Mouse (Mus musculus): ENCODE results near the gene Bcl2. TPM values are rescaled to one million over a fixed set of nuclear protein-coding genes. Genes with fewer than 3 reads are reported as not detected.

Bcl2 gene
- polyA plus RNA-seq, 1 experiment from 2014 or later = 11.9 TPM

- H3K4me2 ChIP-seq (ENCODE audit: low read depth, low read length) = no peak overlapping the region
- no peak for ATAC-seq
- no peaks in the 10 kb centered on the region for H3K4me1 ChIP-seq (ENCODE audit: control insufficient read depth, insufficient read depth, low read length)
- H3K27me3 ChIP-seq (replicated peaks; ENCODE audit: control insufficient read depth, insufficient read depth, low read length) = no peaks in the 10 kb centered on the region
- no peaks in the 10 kb centered on the region for H3K9me3 ChIP-seq (ENCODE audit: control insufficient read depth, low read length)
- H3K36me3 ChIP-seq (ENCODE audit: control insufficient read depth, insufficient read depth, low read length) = no peaks in the 10 kb centered on the region
- no peak overlapping the region for H3K9ac ChIP-seq (ENCODE audit: low read depth, low read length)
- H3K27ac ChIP-seq (ENCODE audit: low read length) = no peak overlapping the region
- H3K4me3 ChIP-seq (ENCODE audit: low read length) = no peak overlapping the region
- 90% methylated on average over 3 of the region's 3 CpGs for WGBS
These were observed 31.2 kb downstream of the Bcl2 start for GRCm38 (mm10) chr1:106682829-106683228.

GRCm38 (mm10) chr1:106679800-106680515 is 34.1 kb downstream of the Bcl2 start:
- no peaks in the 10 kb centered on the region for H3K9me3 ChIP-seq (ENCODE audit: control insufficient read depth, low read length)
- H3K27ac ChIP-seq (ENCODE audit: low read length) = no peak overlapping the region
- H3K4me1 ChIP-seq (ENCODE audit: control insufficient read depth, insufficient read depth, low read length) = no peaks in the 10 kb centered on the region
- WGBS = 69% methylated on average over 6 of the region's 6 CpGs
- H3K4me3 ChIP-seq (ENCODE audit: low read length) = no peak overlapping the region
- no peak overlapping the region for H3K9ac ChIP-seq (ENCODE audit: low read depth, low read length)
- no peak overlapping the region for H3K4me2 ChIP-seq (ENCODE audit: low read depth, low read length)
- ATAC-seq = no peak
- H3K27me3 ChIP-seq (replicated peaks; ENCODE audit: control insufficient read depth, insufficient read depth, low read length) = no peaks in the 10 kb centered on the region
- no peaks in the 10 kb centered on the region for H3K36me3 ChIP-seq (ENCODE audit: control insufficient read depth, insufficient read depth, low read length)

GRCm38 (mm10) chr1:106678060-106678478 is 36.0 kb downstream of the Bcl2 start:
- no peak overlapping the region for H3K27ac ChIP-seq (ENCODE audit: low read length)
- no peak overlapping the region for H3K4me2 ChIP-seq (ENCODE audit: low read depth, low read length)
- H3K27me3 ChIP-seq (replicated peaks; ENCODE audit: control insufficient read depth, insufficient read depth, low read length) = no peaks in the 10 kb centered on the region
- H3K4me3 ChIP-seq (ENCODE audit: low read length) = no peak overlapping the region
- no peak for ATAC-seq
- no peaks in the 10 kb centered on the region for H3K4me1 ChIP-seq (ENCODE audit: control insufficient read depth, insufficient read depth, low read length)
- H3K9ac ChIP-seq (ENCODE audit: low read depth, low read length) = no peak overlapping the region
- no peaks in the 10 kb centered on the region for H3K9me3 ChIP-seq (ENCODE audit: control insufficient read depth, low read length)
- WGBS = 76% methylated on average over 5 of the region's 5 CpGs
- H3K36me3 ChIP-seq (ENCODE audit: control insufficient read depth, insufficient read depth, low read length) = no peaks in the 10 kb centered on the region

GRCm38 (mm10) chr1:106666140-106667088 is 47.7 kb downstream of the Bcl2 start:
- Histone ChIP-seq H3K4me2 (ENCODE audit: low read depth, low read length) (no peak overlapping the region), H3K27me3 (replicated peaks; ENCODE audit: control insufficient read depth, insufficient read depth, low read length) (no peaks in the 10 kb centered on the region), H3K27ac (ENCODE audit: low read length) (no peak overlapping the region), H3K9ac (ENCODE audit: low read depth, low read length) (no peak overlapping the region), H3K4me1 (ENCODE audit: control insufficient read depth, insufficient read depth, low read length) (peaks cover 10% of the 10 kb centered on the region), H3K4me3 (ENCODE audit: low read length) (no peak overlapping the region), H3K36me3 (ENCODE audit: control insufficient read depth, insufficient read depth, low read length) (no peaks in the 10 kb centered on the region), H3K9me3 (ENCODE audit: control insufficient read depth, low read length) (no peaks in the 10 kb centered on the region)
- WGBS = 49% methylated on average over 8 of the region's 8 CpGs
- no peak for ATAC-seq

GRCm38 (mm10) chr1:106664978-106665377 is 49.1 kb downstream of the Bcl2 start:
- no peak overlapping the region for H3K4me3 ChIP-seq (ENCODE audit: low read length)
- H3K9ac ChIP-seq (ENCODE audit: low read depth, low read length) = no peak overlapping the region
- no peaks in the 10 kb centered on the region for H3K27me3 ChIP-seq (replicated peaks; ENCODE audit: control insufficient read depth, insufficient read depth, low read length)
- H3K4me2 ChIP-seq (ENCODE audit: low read depth, low read length) = no peak overlapping the region
- 93% methylated on average over 1 of the region's 1 CpGs for WGBS
- H3K4me1 ChIP-seq (ENCODE audit: control insufficient read depth, insufficient read depth, low read length) = peaks cover 10% of the 10 kb centered on the region
- H3K36me3 ChIP-seq (ENCODE audit: control insufficient read depth, insufficient read depth, low read length) = no peaks in the 10 kb centered on the region
- H3K9me3 ChIP-seq (ENCODE audit: control insufficient read depth, low read length) = no peaks in the 10 kb centered on the region
- ATAC-seq = no peak
- no peak overlapping the region for H3K27ac ChIP-seq (ENCODE audit: low read length)

- Histone ChIP-seq H3K9me3 (ENCODE audit: control insufficient read depth, low read length) (no peaks in the 10 kb centered on the region), H3K4me1 (ENCODE audit: control insufficient read depth, insufficient read depth, low read length) (peaks cover 10% of the 10 kb centered on the region), H3K27me3 (replicated peaks; ENCODE audit: control insufficient read depth, insufficient read depth, low read length) (no peaks in the 10 kb centered on the region), H3K36me3 (ENCODE audit: control insufficient read depth, insufficient read depth, low read length) (no peaks in the 10 kb centered on the region), H3K27ac (ENCODE audit: low read length) (no peak overlapping the region), H3K9ac (ENCODE audit: low read depth, low read length) (no peak overlapping the region), H3K4me3 (ENCODE audit: low read length) (no peak overlapping the region), H3K4me2 (ENCODE audit: low read depth, low read length) (no peak overlapping the region)
- no peak for ATAC-seq
- WGBS = 86% methylated on average over 5 of the region's 5 CpGs
These were observed 51.6 kb downstream of the Bcl2 start for GRCm38 (mm10) chr1:106662486-106662885.

GRCm38 (mm10) chr1:106658293-106658847 is 55.7 kb downstream of the Bcl2 start:
- Histone ChIP-seq H3K36me3 (ENCODE audit: control insufficient read depth, insufficient read depth, low read length) (no peaks in the 10 kb centered on the region), H3K4me3 (ENCODE audit: low read length) (no peak overlapping the region), H3K27me3 (replicated peaks; ENCODE audit: control insufficient read depth, insufficient read depth, low read length) (no peaks in the 10 kb centered on the region), H3K9me3 (ENCODE audit: control insufficient read depth, low read length) (no peaks in the 10 kb centered on the region), H3K4me2 (ENCODE audit: low read depth, low read length) (no peak overlapping the region), H3K4me1 (ENCODE audit: control insufficient read depth, insufficient read depth, low read length) (no peaks in the 10 kb centered on the region), H3K27ac (ENCODE audit: low read length) (no peak overlapping the region), H3K9ac (ENCODE audit: low read depth, low read length) (no peak overlapping the region)
- WGBS = 81% methylated on average over 5 of the region's 5 CpGs
- ATAC-seq = no peak

GRCm38 (mm10) chr1:106656207-106656738 is 57.8 kb downstream of the Bcl2 start:
- H3K9ac ChIP-seq (ENCODE audit: low read depth, low read length) = no peak overlapping the region
- no peak for ATAC-seq
- H3K4me3 ChIP-seq (ENCODE audit: low read length) = no peak overlapping the region
- H3K27me3 ChIP-seq (replicated peaks; ENCODE audit: control insufficient read depth, insufficient read depth, low read length) = no peaks in the 10 kb centered on the region
- H3K36me3 ChIP-seq (ENCODE audit: control insufficient read depth, insufficient read depth, low read length) = no peaks in the 10 kb centered on the region
- H3K9me3 ChIP-seq (ENCODE audit: control insufficient read depth, low read length) = no peaks in the 10 kb centered on the region
- H3K4me1 ChIP-seq (ENCODE audit: control insufficient read depth, insufficient read depth, low read length) = no peaks in the 10 kb centered on the region
- no peak overlapping the region for H3K4me2 ChIP-seq (ENCODE audit: low read depth, low read length)
- no peak overlapping the region for H3K27ac ChIP-seq (ENCODE audit: low read length)
- 73% methylated on average over 5 of the region's 5 CpGs for WGBS

- WGBS = 90% methylated on average over 6 of the region's 6 CpGs
- no peaks in the 10 kb centered on the region for H3K27me3 ChIP-seq (replicated peaks; ENCODE audit: control insufficient read depth, insufficient read depth, low read length)
- H3K4me1 ChIP-seq (ENCODE audit: control insufficient read depth, insufficient read depth, low read length) = no peaks in the 10 kb centered on the region
- no peak overlapping the region for H3K27ac ChIP-seq (ENCODE audit: low read length)
- H3K9ac ChIP-seq (ENCODE audit: low read depth, low read length) = no peak overlapping the region
- no peak overlapping the region for H3K4me2 ChIP-seq (ENCODE audit: low read depth, low read length)
- H3K4me3 ChIP-seq (ENCODE audit: low read length) = no peak overlapping the region
- no peaks in the 10 kb centered on the region for H3K36me3 ChIP-seq (ENCODE audit: control insufficient read depth, insufficient read depth, low read length)
- no peaks in the 10 kb centered on the region for H3K9me3 ChIP-seq (ENCODE audit: control insufficient read depth, low read length)
- no peak for ATAC-seq
These were observed 59.8 kb downstream of the Bcl2 start for GRCm38 (mm10) chr1:106654254-106654653.
